Mouse (Mus musculus): ENCODE measurements around the gene Tmem248. TPM values are rescaled to one million over a fixed set of nuclear protein-coding genes. Genes with fewer than 3 reads are reported as not detected.

Tmem248 gene
- polyA plus RNA-seq (2015; fragmentation: Nextera tagmentation; extraction: Ambion mirVana): 33.6 and 41.1 TPM in 2 replicates

- H3K9me3 ChIP-seq (replicated peaks; ENCODE audit: low read length): no peaks in the 10 kb centered on the region
- H3K9ac ChIP-seq (ENCODE audit: low read depth, low read length): no peak within 1 kb of the TSS
- no peak within 1 kb of the TSS for H3K27ac ChIP-seq
- H3K36me3 ChIP-seq (ENCODE audit: insufficient read depth, low read length): peaks cover 5% of the 10 kb centered on the region; the same call in 1 of the 2 replicates
- no peaks in the 10 kb centered on the region for H3K4me1 ChIP-seq (replicated peaks; ENCODE audit: insufficient read depth, low read length)
- peak; percentile 7; the same call in 1 of the 2 replicates for TF ChIP-seq CTCF (IDR thresholded peaks at IDR 0.05; ENCODE audit: low read depth)
- 87% methylated on average over 7 of the region's 7 CpGs for WGBS
- DNase-seq (ENCODE audit: low spot score) (no peak), ATAC-seq (replicated peaks; ENCODE audit: low FRiP score, low read depth) (no peak)
- H3K4me3 ChIP-seq (replicated peaks; ENCODE audit: low read depth, low read length): no peak within 1 kb of the TSS
- no peak within 1 kb of the TSS for H3K4me2 ChIP-seq (ENCODE audit: low read length)
- H3K27me3 ChIP-seq (ENCODE audit: insufficient read depth, low read length): no peaks in the 10 kb centered on the region
Observed at GRCm38 (mm10) chr5:130216781-130217180, at the start of gene Tmem248. Gene Tmem248 (plus strand): TSS chr5:130217081.

GRCm38 (mm10) chr5:130169109-130169508 lies 47.8 kb upstream of the Tmem248 start:
- ATAC-seq (replicated peaks; ENCODE audit: low FRiP score, low read depth): no peak
- no peaks in the 10 kb centered on the region for H3K27me3 ChIP-seq (ENCODE audit: insufficient read depth, low read length)
- no peak for TF ChIP-seq CTCF (IDR thresholded peaks at IDR 0.05; ENCODE audit: low read depth)
- H3K4me1 ChIP-seq (replicated peaks; ENCODE audit: insufficient read depth, low read length): peaks cover 20% of the 10 kb centered on the region
- no peak overlapping the region for H3K4me3 ChIP-seq (replicated peaks; ENCODE audit: low read depth, low read length)
- H3K9me3 ChIP-seq (replicated peaks; ENCODE audit: low read length): no peaks in the 10 kb centered on the region
- 38% methylated on average over 6 of the region's 6 CpGs for WGBS
- DNase-seq (ENCODE audit: low spot score): peak; percentile 48
- H3K27ac ChIP-seq: no peak overlapping the region
- no peak overlapping the region for H3K4me2 ChIP-seq (ENCODE audit: low read length)
- H3K9ac ChIP-seq (ENCODE audit: low read depth, low read length): no peak overlapping the region
- H3K36me3 ChIP-seq (ENCODE audit: insufficient read depth, low read length): no peaks in the 10 kb centered on the region

DNA sequence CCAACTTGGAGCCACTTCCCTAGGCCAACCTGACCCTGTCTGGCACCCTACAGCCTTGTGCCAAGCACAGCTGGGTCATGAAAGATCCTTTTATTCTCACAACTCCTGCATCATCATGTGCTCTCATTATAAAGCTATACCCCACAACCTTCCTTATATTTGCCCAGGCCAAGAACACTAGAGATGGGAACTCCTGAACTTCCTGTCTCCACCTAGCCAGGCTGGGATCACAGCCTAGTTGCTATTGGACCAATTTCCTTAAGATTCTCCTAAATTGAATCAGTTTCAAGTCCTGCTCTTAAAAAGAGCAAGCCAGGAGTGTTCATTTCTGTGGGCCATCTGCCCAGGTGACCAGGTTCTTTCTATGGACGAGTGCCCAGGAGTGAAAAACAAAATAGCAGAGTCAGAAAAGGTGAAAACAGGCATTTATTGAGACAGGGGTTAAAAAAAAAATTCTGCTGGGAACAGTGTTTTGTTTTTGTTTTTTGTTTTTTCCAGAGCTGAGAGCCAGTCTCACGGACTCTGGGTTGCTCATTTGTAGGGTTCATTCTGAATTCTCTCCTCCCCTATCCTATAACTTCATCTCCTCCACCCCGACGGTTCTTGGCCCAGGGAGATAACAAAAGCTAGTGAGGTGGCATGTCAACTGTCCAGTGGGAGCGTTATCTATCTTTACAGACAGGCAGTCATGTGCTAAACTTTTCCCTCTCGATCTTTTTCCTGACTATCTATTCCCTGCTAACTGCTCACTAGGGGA lies 46.0 kb upstream of the Tmem248 start:
- H3K4me3 ChIP-seq (replicated peaks; ENCODE audit: low read depth, low read length): peak overlapping the region; percentile 79
- ATAC-seq (replicated peaks; ENCODE audit: low FRiP score, low read depth) (no peak), DNase-seq (ENCODE audit: low spot score) (no peak)
- TF ChIP-seq CTCF (IDR thresholded peaks at IDR 0.05; ENCODE audit: low read depth): no peak
- 7% methylated on average over 6 of the region's 6 CpGs for WGBS
- no peaks in the 10 kb centered on the region for H3K9me3 ChIP-seq (replicated peaks; ENCODE audit: low read length)
- H3K27ac ChIP-seq: peak overlapping the region; percentile 89
- H3K36me3 ChIP-seq (ENCODE audit: insufficient read depth, low read length): no peaks in the 10 kb centered on the region
- H3K4me2 ChIP-seq (ENCODE audit: low read length): peak overlapping the region; percentile 65
- peaks cover 20% of the 10 kb centered on the region for H3K4me1 ChIP-seq (replicated peaks; ENCODE audit: insufficient read depth, low read length)
- H3K9ac ChIP-seq (ENCODE audit: low read depth, low read length): peak overlapping the region; percentile 80
- H3K27me3 ChIP-seq (ENCODE audit: insufficient read depth, low read length): no peaks in the 10 kb centered on the region

DNA sequence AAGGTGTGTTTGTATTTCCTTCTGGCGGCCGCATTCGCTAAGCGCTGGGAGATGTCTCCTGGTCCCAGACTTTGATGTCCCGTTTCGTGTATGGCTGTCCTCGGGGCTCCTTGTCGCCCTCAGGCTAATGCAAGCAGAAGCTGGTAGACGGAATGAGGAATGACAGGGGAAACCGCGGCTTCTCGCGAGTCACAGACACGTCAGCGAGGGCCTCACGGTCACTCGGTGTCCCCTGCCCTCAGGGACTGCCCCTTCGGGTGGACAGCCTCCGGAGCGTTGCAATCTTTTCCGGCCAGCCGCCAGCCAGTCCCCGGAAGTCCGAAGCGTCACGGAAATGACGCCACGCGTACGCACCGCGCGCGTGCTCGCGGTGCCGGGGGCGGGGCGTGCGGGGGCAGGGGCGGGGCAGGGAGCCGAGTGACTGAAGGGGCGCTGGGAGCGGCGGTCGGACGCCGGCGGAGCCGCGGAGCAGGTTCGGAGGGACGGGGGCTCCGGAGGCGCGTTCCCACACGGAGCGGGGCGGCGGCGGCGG lies 45.4 kb upstream of the Tmem248 start, which contains the start of gene Rabgef1:
Rabgef1 (plus strand) TSS at position 376 of the 532 bp plus-strand sequence.
- Histone ChIP-seq H3K27me3 (ENCODE audit: insufficient read depth, low read length) (no peaks in the 10 kb centered on the region), H3K4me3 (replicated peaks; ENCODE audit: low read depth, low read length) (peak within 1 kb of the TSS; percentile 79), H3K4me2 (ENCODE audit: low read length) (peak within 1 kb of the TSS; percentile 65), H3K36me3 (ENCODE audit: insufficient read depth, low read length) (no peaks in the 10 kb centered on the region), H3K27ac (peak within 1 kb of the TSS; percentile 89), H3K9me3 (replicated peaks; ENCODE audit: low read length) (no peaks in the 10 kb centered on the region), H3K4me1 (replicated peaks; ENCODE audit: insufficient read depth, low read length) (peaks cover 20% of the 10 kb centered on the region), H3K9ac (ENCODE audit: low read depth, low read length) (peak within 1 kb of the TSS; percentile 80)
- peak; percentile 96 for ATAC-seq (replicated peaks; ENCODE audit: low FRiP score, low read depth)
- under 1% methylated on average over 49 of the region's 62 CpGs for whole genome bisulfite sequencing
- peak; percentile 96 for DNase-seq (ENCODE audit: low spot score)
- no peak for TF ChIP-seq CTCF (IDR thresholded peaks at IDR 0.05; ENCODE audit: low read depth)

DNA sequence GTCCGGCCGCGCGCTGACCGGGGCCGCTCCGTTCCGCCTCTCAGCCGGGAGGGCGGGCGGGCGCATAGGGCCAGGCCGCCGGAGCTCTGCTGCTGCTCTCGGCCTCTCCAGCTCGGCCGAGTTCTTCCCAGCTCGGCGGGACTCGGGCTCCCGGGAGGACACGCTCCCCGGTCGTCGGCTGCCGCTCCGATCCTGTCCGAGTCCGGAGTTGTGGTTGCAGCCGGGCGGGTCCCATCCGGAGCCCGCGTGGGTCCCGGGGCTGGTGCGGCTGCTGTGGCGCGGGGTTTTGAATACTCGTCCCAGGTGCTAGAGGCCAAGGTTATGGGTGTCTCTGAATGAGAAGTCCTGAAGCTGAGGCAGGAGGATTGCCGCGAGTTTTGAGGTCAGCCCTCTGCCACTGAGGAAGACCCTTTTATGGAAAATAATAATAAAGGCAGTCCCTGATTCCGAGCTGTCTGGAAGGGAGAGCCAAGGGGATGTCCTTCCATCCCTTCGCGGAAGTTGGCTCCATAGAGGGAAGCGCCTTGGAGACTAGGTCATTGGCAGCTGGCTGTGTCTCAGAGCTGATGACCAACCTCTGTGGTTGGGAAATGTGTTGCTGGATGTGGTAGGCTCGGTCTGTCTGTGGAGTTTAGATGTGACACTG lies 44.8 kb upstream of the Tmem248 start:
- peak overlapping the region; percentile 79 for H3K4me3 ChIP-seq (replicated peaks; ENCODE audit: low read depth, low read length)
- peak overlapping the region; percentile 80 for H3K9ac ChIP-seq (ENCODE audit: low read depth, low read length)
- H3K27me3 ChIP-seq (ENCODE audit: insufficient read depth, low read length): no peaks in the 10 kb centered on the region
- no peak for TF ChIP-seq CTCF (IDR thresholded peaks at IDR 0.05; ENCODE audit: low read depth)
- no peaks in the 10 kb centered on the region for H3K36me3 ChIP-seq (ENCODE audit: insufficient read depth, low read length)
- ATAC-seq (replicated peaks; ENCODE audit: low FRiP score, low read depth) (peak; percentile 73), DNase-seq (ENCODE audit: low spot score) (peak; percentile 61)
- peak overlapping the region; percentile 65 for H3K4me2 ChIP-seq (ENCODE audit: low read length)
- WGBS: under 1% methylated on average over 34 of the region's 46 CpGs
- H3K4me1 ChIP-seq (replicated peaks; ENCODE audit: insufficient read depth, low read length): peaks cover 20% of the 10 kb centered on the region
- peak overlapping the region; percentile 89 for H3K27ac ChIP-seq
- no peaks in the 10 kb centered on the region for H3K9me3 ChIP-seq (replicated peaks; ENCODE audit: low read length)

- DNase-seq (ENCODE audit: low spot score) (no peak), ATAC-seq (replicated peaks; ENCODE audit: low FRiP score, low read depth) (no peak)
- Histone ChIP-seq H3K27me3 (ENCODE audit: insufficient read depth, low read length) (no peaks in the 10 kb centered on the region), H3K27ac (no peak overlapping the region), H3K9me3 (replicated peaks; ENCODE audit: low read length) (no peaks in the 10 kb centered on the region), H3K36me3 (ENCODE audit: insufficient read depth, low read length) (no peaks in the 10 kb centered on the region), H3K9ac (ENCODE audit: low read depth, low read length) (0 out of 2 replicates have a peak overlapping the region, but pooled peaks have one; percentile 80), H3K4me3 (replicated peaks; ENCODE audit: low read depth, low read length) (peak overlapping the region; percentile 79; the same call in 1 of the 2 replicates), H3K4me2 (ENCODE audit: low read length) (peak overlapping the region; percentile 65), H3K4me1 (replicated peaks; ENCODE audit: insufficient read depth, low read length) (peaks cover 20% of the 10 kb centered on the region)
- TF ChIP-seq CTCF (IDR thresholded peaks at IDR 0.05; ENCODE audit: low read depth): no peak
- 87% methylated on average over 4 of the region's 4 CpGs for WGBS
Observed at GRCm38 (mm10) chr5:130173012-130173411, 43.9 kb upstream of the Tmem248 start.
